Mouse (Mus musculus) heart, adult 2 months (tissue): ENCODE measurements around the gene Nat8f4. TPM values are rescaled to one million over a fixed set of nuclear protein-coding genes. Genes with fewer than 3 reads are reported as not detected.
"Not testable (repeated sequence)": the region's sequence is repeated elsewhere in the genome, so short reads cannot be mapped to it uniquely, and the experiment has no call there.

Experiments used
- DNase-seq, 2 experiments: peaks; one replicate each; pipeline ENCODE4 v3.0.0; 2021
- H3K27ac ChIP-seq: fragments of 200-600 bp; 2 replicates; pipeline ENCODE4 v1.8.1; 2022
- H3K27me3 ChIP-seq: fragments of 200-500 bp; 2 replicates; pipeline ENCODE4 v1.6.1; 2012; ENCODE audit warnings: mild to moderate bottlenecking, low read length, inconsistent platforms, mixed read lengths; ENCODE audit not compliant: control insufficient read depth, insufficient read depth
- H3K36me3 ChIP-seq: fragments of 200-500 bp; 2 replicates; pipeline ENCODE4 v1.6.1; 2012; ENCODE audit warnings: low read length, inconsistent platforms; ENCODE audit not compliant: control insufficient read depth, insufficient read depth
- H3K4me1 ChIP-seq: fragments of 200-500 bp; 2 replicates; pipeline ENCODE4 v1.6.1; 2011; ENCODE audit warnings: low read length; ENCODE audit not compliant: control insufficient read depth, insufficient read depth
- H3K4me3 ChIP-seq: fragments of 200-600 bp; 2 replicates; pipeline ENCODE4 v1.8.1; 2022
- H3K79me2 ChIP-seq: fragments of 200-500 bp; replicated peaks from 2 replicates; pipeline ENCODE4 v1.6.1; 2012; ENCODE audit warnings: mild to moderate bottlenecking, inconsistent platforms, low read length, moderate library complexity, mixed read lengths; ENCODE audit not compliant: control insufficient read depth, insufficient read depth
- H3K9ac ChIP-seq: fragments of 200-500 bp; 2 replicates; pipeline ENCODE4 v1.6.1; 2012; ENCODE audit warnings: low read depth, mild to moderate bottlenecking, control low read depth, inconsistent platforms, low read length, mixed read lengths
- CTCF ChIP-seq: fragments of 200-600 bp; IDR thresholded peaks from 2 replicates; pipeline ENCODE4 v1.8.1; 2022; ENCODE audit warnings: antibody characterized with exemption, mild to moderate bottlenecking, moderate library complexity
- EP300 ChIP-seq: fragments of 200-500 bp; IDR thresholded peaks from 2 replicates; pipeline ENCODE4 v1.6.1; 2011; ENCODE audit warnings: low read depth, low read length, control low read depth; ENCODE audit not compliant: insufficient read depth
- POLR2A ChIP-seq: fragments of 200-500 bp; IDR thresholded peaks from 2 replicates; pipeline ENCODE4 v1.6.1; 2011; ENCODE audit warnings: mild to moderate bottlenecking, low read depth, low read length, control low read depth; ENCODE audit not compliant: insufficient read depth
- WGBS: fragments of 180-500 bp; shearing (Covaris S2); methylation state at CpG from one replicate; pipeline ENCODE4 v1.1.7; 2018; 5-methylcytosine and 5-hydroxymethylcytosine counted together
- intact Hi-C: fragments of 180-260 bp; cut with DNase I; formaldehyde crosslinking; loops from one replicate; pipeline ENCODE4 v1.15.1; 2025
- polyA plus RNA-seq: library from polyadenylated mRNA; depleted of rRNA; stranded (reverse); fragments of >200 nt; gene quantifications from 2 replicates; pipeline ENCODE4 v1.2.3, GENCODE M21; 2012
- total RNA-seq, 2 experiments: library from RNA; stranded (reverse); gene quantifications; 2 replicates each; pipeline ENCODE4 v1.2.3; 2021

The Nat8f4 gene
- total and polyA plus RNA-seq, 3 experiments, result 0.66 to 0.76 (median 0.73) TPM

GRCm38 (mm10) chr6:85909704-85910103 is 5.0 kb upstream of the Nat8f4 start:
- DNase-seq, result no peak
- 92% methylated on average over 1 of the region's 1 CpGs for WGBS
- Histone ChIP-seq H3K36me3 (peaks cover under 1% of the 10 kb centered on the region; the same call in 1 of the 2 replicates), H3K4me1 (peaks cover 2% of the 10 kb centered on the region; the same call in 1 of the 2 replicates), H3K4me3 (no peak overlapping the region), H3K79me2 (no peaks in the 10 kb centered on the region), H3K27me3 (no peaks in the 10 kb centered on the region), H3K9ac (no peak overlapping the region), H3K27ac (no peak overlapping the region)
- intact Hi-C loops, result loop anchor here (5.0 to 10.0 kb wide), 2 partner anchors 322 to 455 kb away; partner anchors contain the start of genes Alms1, Cct7 and Pradc1
- TF ChIP-seq POLR2A (no peak), EP300 (no peak), CTCF (no peak)

DNA sequence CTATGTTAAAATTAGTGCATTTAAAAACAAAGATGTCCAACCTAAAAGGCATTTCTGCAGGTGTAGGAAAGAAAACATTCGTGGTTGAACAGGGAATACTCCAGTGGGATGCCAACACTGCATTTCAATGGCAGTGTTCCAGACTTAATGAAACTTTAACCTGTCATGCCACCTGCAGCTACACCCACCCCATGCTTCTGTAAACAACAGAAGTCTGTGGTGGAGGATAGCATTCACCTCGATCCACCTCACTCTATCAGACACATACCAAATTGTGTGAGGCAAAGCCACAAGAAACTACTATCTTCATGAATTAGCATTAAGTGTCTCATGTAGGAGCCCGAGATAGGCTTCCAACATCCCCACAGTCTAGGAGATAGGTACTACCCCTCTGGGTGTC is 3.7 kb upstream of the Nat8f4 start:
- Histone ChIP-seq H3K27ac (no peak overlapping the region), H3K79me2 (no peaks in the 10 kb centered on the region), H3K4me1 (peaks cover 2% of the 10 kb centered on the region; the same call in 1 of the 2 replicates), H3K9ac (no peak overlapping the region), H3K4me3 (no peak overlapping the region), H3K27me3 (no peaks in the 10 kb centered on the region), H3K36me3 (no peaks in the 10 kb centered on the region)
- DNase-seq, result no peak
- intact Hi-C loops, result loop anchor here (5.0 kb wide), 1 partner anchor 321 kb away; the partner anchor contains the start of gene Alms1
- TF ChIP-seq CTCF, result no peak
- no peak for TF ChIP-seq POLR2A
- WGBS, result 72% methylated on average over 3 of the region's 3 CpGs

GRCm38 (mm10) chr6:85906911-85907351 is 2.2 kb upstream of the Nat8f4 start:
- H3K9ac ChIP-seq, H3K27ac ChIP-seq, H3K36me3 ChIP-seq, H3K79me2 ChIP-seq, H3K4me3 ChIP-seq, H3K4me1 ChIP-seq, H3K27me3 ChIP-seq: not testable (repeated sequence)
- intact Hi-C loops, result loop anchor here (5.0 kb wide), 1 partner anchor 320 kb away; the partner anchor contains the start of gene Alms1
- DNase-seq, result peak in 1 of 2 experiments; percentile 31
- WGBS, result 40% methylated on average over 2 of the region's 2 CpGs

- 89% methylated on average over 2 of the region's 2 CpGs for WGBS
- Histone ChIP-seq H3K9ac (no peak overlapping the region), H3K27me3 (no peaks in the 10 kb centered on the region), H3K79me2 (no peaks in the 10 kb centered on the region), H3K4me1 (peaks cover 2% of the 10 kb centered on the region; the same call in 1 of the 2 replicates), H3K27ac (no peak overlapping the region), H3K4me3 (no peak overlapping the region), H3K36me3 (no peaks in the 10 kb centered on the region)
- DNase-seq, result no peak
- TF ChIP-seq POLR2A (no peak), CTCF (no peak), EP300 (no peak)
- intact Hi-C loops, result loop anchor here (5.0 kb wide), 1 partner anchor 250 kb away; no protein-coding TSS in a partner anchor
Measured at GRCm38 (mm10) chr6:85902303-85902702, 2.4 kb downstream of the Nat8f4 start.

- H3K9ac ChIP-seq, H3K27me3 ChIP-seq, H3K4me1 ChIP-seq, H3K4me3 ChIP-seq, H3K79me2 ChIP-seq, H3K36me3 ChIP-seq, DNase-seq, H3K27ac ChIP-seq: not testable (repeated sequence)
- 74% methylated on average over 7 of the region's 8 CpGs for WGBS
- intact Hi-C loops, result loop anchor here (5.0 kb wide), 1 partner anchor 67 kb away; the partner anchor contains the start of gene Nat8
Measured at GRCm38 (mm10) chr6:85898596-85899475, 5.8 kb downstream of the Nat8f4 start.

DNA sequence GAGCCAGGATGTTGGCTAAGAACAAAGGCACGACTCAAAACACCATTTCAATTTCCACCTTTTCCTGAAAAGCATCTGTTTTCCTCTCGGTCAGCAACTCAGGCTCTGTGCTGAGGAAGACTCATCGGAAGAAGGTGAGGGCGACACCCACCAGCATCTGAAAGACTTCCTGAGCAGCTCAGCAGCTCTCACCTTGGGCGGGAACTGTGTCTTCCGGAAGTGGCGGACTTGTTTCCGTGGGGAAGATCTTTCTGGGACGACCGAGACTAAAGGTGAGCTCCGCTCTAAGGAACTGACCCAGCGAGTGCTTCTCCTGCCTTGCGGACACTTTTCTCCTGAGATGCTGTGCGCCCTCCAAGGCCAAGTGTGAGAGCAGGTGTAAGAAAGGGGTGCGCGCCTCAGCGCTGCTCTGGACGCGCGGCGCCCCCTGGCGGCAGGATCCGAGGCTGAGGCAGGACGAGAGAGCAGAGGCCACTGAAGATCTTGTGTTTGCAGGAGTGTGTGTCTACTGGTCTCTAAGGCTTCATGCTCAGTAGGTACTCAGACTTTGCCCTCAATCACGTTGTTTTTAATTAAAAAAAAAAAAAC is 9.5 kb downstream of the Nat8f4 start:
- not testable (repeated sequence) for H3K79me2 ChIP-seq, H3K9ac ChIP-seq, H3K4me3 ChIP-seq, H3K4me1 ChIP-seq, H3K27ac ChIP-seq, H3K36me3 ChIP-seq, H3K27me3 ChIP-seq
- 63% methylated on average over 25 of the region's 25 CpGs for WGBS
- peak in 1 of 2 experiments; percentile 33 for DNase-seq
- intact Hi-C loops, result loop anchor here (5.0 kb wide), 1 partner anchor 63 kb away; the partner anchor contains the start of gene Nat8
- peak; percentile 73 for TF ChIP-seq CTCF
